Mouse (Mus musculus): ENCODE results near the gene Adamts4. TPM values are rescaled to one million over a fixed set of nuclear protein-coding genes. Genes with fewer than 3 reads are reported as not detected.

Gene Adamts4
- polyA plus RNA-seq, 1 experiment, result 4.6 TPM

- TF ChIP-seq CTCF (IDR thresholded peaks at IDR 0.05; ENCODE audit: borderline replicate concordance, extremely low read depth, insufficient read depth, insufficient read length) (no peak), POLR2A (IDR thresholded peaks at IDR 0.05; ENCODE audit: borderline replicate concordance, extremely low read depth, insufficient read depth, insufficient read length, poor library complexity, severe bottlenecking) (no peak)
- no peak for DNase-seq (ENCODE audit: low read depth)
Measured at GRCm38 (mm10) chr1:171247453-171247841, 2.8 kb upstream of the Adamts4 start.

DNA sequence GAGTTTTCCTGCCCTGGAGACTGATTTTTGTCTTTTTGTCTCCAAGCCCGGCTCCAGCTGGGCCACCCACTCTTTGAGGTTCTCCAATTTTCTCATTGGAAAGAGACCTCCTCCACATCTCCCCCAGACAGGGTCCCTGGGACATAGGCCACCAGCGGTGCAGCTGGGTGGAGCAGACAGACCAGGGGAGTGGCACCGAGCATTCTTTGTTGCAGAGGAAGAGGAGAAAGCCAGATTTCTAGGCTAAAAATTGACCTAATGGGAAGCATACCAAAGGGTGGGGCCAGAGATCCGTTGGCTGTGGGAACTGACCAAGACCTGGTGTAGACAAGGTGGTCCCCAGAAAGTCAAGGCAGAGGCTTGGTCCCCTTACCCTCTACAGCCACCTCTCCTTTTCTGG lies 2.3 kb upstream of the Adamts4 start:
- DNase-seq (ENCODE audit: low read depth), result no peak
- TF ChIP-seq CTCF (IDR thresholded peaks at IDR 0.05; ENCODE audit: borderline replicate concordance, extremely low read depth, insufficient read depth, insufficient read length) (no peak), POLR2A (IDR thresholded peaks at IDR 0.05; ENCODE audit: borderline replicate concordance, extremely low read depth, insufficient read depth, insufficient read length, poor library complexity, severe bottlenecking) (no peak)

GRCm38 (mm10) chr1:171248386-171249226 lies 1.6 kb upstream of the Adamts4 start:
- DNase-seq (ENCODE audit: low read depth), result peak; percentile 31

DNA sequence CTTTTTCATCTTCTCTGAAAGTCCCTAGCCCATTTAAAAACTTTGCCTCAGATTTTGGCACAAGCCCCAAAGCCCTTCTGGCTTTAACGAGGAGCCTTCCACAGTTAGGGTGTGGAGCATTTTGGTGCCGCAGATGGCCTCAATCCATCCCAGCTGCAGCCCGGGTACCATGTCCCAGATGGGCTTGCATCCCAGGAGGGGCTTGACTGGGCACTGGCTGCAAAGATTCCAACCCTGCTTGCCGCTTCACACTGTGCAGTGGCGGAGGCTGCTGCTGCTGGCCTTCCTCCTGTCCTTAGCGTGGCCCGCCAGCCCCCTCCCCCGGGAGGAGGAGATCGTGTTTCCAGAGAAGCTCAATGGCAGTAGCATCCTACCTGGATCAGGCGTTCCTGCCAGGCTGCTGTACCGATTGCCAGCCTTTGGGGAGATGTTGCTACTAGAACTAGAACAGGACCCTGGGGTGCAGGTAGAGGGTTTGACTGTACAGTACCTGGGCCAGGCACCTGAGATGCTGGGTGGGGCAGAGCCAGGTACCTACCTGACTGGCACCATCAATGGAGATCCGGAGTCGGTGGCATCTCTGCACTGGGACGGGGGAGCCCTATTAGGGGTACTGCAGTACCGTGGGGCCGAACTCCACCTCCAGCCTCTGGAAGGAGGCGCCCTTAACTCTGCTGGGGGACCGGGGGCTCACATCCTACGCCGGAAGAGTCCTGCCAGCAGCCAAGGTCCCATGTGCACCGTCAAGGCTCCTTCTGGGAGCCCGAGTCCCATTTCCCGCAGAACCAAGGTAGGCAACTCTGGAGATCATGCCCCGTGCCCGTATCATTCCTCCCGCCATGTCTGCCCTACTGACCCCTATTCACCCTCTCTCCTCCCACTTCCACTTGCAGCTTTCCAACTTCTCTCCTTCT lies 716 bp downstream of the Adamts4 start, which contains the start of gene Ndufs2:
Ndufs2 (minus strand) TSS at position 709 of the 914 bp plus-strand sequence.
- no peak for TF ChIP-seq CTCF (IDR thresholded peaks at IDR 0.05; ENCODE audit: borderline replicate concordance, extremely low read depth, insufficient read depth, insufficient read length)
- no peak for TF ChIP-seq POLR2A (IDR thresholded peaks at IDR 0.05; ENCODE audit: borderline replicate concordance, extremely low read depth, insufficient read depth, insufficient read length, poor library complexity, severe bottlenecking)
- peak; percentile 89 for DNase-seq (ENCODE audit: low read depth)

More at GRCm38 (mm10) chr1:171248386-171249226, 1.6 kb upstream of the Adamts4 start:
- TF ChIP-seq POLR2A (IDR thresholded peaks at IDR 0.05; ENCODE audit: borderline replicate concordance, extremely low read depth, insufficient read depth, insufficient read length, poor library complexity, severe bottlenecking), result no peak
- TF ChIP-seq CTCF (IDR thresholded peaks at IDR 0.05; ENCODE audit: borderline replicate concordance, extremely low read depth, insufficient read depth, insufficient read length), result no peak

GRCm38 (mm10) chr1:171251594-171252324 lies 1.5 kb downstream of the Adamts4 start:
- TF ChIP-seq CTCF (IDR thresholded peaks at IDR 0.05; ENCODE audit: borderline replicate concordance, extremely low read depth, insufficient read depth, insufficient read length), result no peak
- TF ChIP-seq POLR2A (IDR thresholded peaks at IDR 0.05; ENCODE audit: borderline replicate concordance, extremely low read depth, insufficient read depth, insufficient read length, poor library complexity, severe bottlenecking), result no peak
- peak; percentile 63 for DNase-seq (ENCODE audit: low read depth)

DNA sequence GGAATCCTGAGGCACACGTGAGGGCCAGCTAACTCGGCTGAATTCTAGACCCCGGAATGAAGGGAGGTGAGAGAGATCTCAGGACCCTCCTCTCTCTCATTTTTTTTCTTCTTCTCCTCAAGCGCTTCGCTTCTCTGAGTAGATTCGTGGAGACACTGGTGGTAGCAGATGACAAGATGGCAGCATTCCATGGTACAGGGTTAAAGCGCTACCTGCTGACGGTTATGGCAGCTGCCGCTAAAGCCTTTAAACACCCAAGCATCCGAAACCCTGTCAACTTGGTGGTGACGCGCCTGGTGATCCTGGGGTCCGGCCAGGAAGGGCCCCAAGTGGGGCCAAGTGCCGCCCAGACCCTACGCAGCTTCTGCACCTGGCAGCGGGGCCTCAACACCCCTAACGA lies 2.2 kb downstream of the Adamts4 start:
- no peak for TF ChIP-seq POLR2A (IDR thresholded peaks at IDR 0.05; ENCODE audit: borderline replicate concordance, extremely low read depth, insufficient read depth, insufficient read length, poor library complexity, severe bottlenecking)
- TF ChIP-seq CTCF (IDR thresholded peaks at IDR 0.05; ENCODE audit: borderline replicate concordance, extremely low read depth, insufficient read depth, insufficient read length), result no peak
- peak; percentile 46 for DNase-seq (ENCODE audit: low read depth)

DNA sequence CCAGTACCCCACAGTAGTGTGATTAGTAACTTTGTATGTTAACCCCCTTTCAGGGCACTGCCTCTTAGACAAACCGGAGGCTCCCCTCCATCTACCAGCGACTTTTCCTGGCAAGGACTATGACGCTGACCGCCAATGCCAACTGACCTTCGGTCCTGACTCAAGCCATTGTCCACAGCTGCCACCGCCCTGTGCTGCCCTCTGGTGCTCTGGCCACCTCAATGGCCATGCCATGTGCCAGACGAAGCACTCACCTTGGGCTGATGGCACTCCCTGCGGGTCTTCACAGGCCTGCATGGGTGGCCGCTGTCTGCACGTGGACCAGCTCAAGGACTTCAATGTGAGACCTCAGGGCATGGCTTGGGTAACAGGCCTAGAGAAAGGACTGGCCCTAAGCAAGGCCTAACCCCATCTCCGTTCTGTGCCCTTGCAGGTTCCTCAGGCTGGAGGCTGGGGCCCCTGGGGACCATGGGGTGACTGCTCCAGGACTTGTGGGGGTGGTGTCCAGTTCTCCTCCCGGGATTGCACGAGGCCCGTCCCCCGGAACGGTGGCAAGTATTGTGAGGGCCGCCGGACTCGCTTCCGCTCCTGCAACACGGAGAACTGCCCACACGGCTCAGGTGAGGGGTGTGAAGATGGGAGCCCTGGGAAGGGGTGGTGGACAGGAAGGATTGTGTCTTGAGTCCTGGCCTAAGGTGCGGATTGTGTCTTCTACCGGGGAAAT lies 6.0 kb downstream of the Adamts4 start:
- TF ChIP-seq CTCF (IDR thresholded peaks at IDR 0.05; ENCODE audit: borderline replicate concordance, extremely low read depth, insufficient read depth, insufficient read length) (no peak), POLR2A (IDR thresholded peaks at IDR 0.05; ENCODE audit: borderline replicate concordance, extremely low read depth, insufficient read depth, insufficient read length, poor library complexity, severe bottlenecking) (no peak)
- no peak for DNase-seq (ENCODE audit: low read depth)

- DNase-seq (ENCODE audit: low read depth), result peak; percentile 77
- TF ChIP-seq CTCF (IDR thresholded peaks at IDR 0.05; ENCODE audit: borderline replicate concordance, extremely low read depth, insufficient read depth, insufficient read length) (peak; percentile 82), POLR2A (IDR thresholded peaks at IDR 0.05; ENCODE audit: borderline replicate concordance, extremely low read depth, insufficient read depth, insufficient read length, poor library complexity, severe bottlenecking) (no peak)
Measured at GRCm38 (mm10) chr1:171256937-171257548, 6.8 kb downstream of the Adamts4 start.

DNA sequence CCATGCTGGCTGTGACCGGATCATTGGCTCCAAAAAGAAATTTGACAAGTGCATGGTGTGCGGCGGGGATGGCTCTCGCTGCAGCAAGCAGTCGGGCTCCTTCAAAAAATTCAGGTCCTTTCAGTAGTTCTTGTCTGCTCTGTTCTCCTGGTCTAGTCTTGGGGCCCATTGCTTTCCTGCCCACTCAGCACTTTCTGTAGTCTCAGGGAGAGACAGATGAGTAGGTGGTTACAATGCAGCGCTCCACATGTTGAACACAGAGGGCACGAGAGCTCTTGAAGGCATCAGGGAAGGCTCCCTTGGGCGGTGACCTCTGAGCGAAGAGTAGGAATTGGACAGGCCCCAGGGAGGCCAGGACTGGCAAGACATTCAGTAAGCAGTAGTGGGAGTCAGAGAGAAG lies 7.6 kb downstream of the Adamts4 start:
- TF ChIP-seq CTCF (IDR thresholded peaks at IDR 0.05; ENCODE audit: borderline replicate concordance, extremely low read depth, insufficient read depth, insufficient read length), result no peak
- TF ChIP-seq POLR2A (IDR thresholded peaks at IDR 0.05; ENCODE audit: borderline replicate concordance, extremely low read depth, insufficient read depth, insufficient read length, poor library complexity, severe bottlenecking), result no peak
- DNase-seq (ENCODE audit: low read depth), result no peak

DNA sequence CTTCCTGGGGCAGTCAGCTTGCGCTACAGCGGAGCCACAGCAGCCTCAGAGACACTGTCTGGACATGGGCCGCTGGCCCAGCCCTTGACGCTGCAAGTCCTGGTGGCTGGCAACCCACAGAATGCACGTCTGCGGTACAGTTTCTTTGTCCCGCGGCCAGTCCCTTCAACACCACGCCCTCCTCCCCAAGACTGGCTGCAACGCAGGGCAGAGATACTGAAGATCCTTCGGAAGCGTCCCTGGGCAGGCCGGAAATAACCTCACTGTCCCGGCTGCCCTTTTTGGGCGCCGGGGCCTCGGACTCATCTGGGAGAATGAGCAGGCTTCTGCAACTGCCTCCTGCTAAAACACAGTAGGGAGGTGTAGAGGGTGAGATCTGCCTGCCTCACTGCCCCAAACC lies 8.7 kb downstream of the Adamts4 start:
- no peak for TF ChIP-seq POLR2A (IDR thresholded peaks at IDR 0.05; ENCODE audit: borderline replicate concordance, extremely low read depth, insufficient read depth, insufficient read length, poor library complexity, severe bottlenecking)
- no peak for TF ChIP-seq CTCF (IDR thresholded peaks at IDR 0.05; ENCODE audit: borderline replicate concordance, extremely low read depth, insufficient read depth, insufficient read length)
- DNase-seq (ENCODE audit: low read depth), result no peak

All from brain, embryonic 14.5 days (tissue).